Comparison of ENCODE assay signal across 16 mouse cellular contexts in the genomic region with DNA sequence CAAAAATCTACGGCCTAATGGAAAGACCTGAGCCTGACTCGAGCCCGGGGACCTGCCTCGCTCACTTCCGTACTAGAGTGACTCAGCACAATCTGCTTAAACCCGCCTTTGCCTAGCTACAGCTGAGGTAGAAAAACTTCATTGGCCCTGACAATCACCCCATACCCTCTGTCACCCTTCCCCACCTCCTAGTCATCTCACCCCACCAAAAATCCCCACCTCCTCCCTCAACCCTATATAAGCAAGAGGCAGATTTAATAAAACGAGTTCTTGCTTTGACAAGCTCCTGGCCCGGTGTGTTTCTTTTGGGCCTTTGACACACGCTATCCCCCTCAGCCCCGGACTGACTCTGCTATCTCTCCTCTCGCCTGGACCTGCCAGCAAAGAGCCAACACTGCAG. TPM values are rescaled to one million over a fixed set of nuclear protein-coding genes. Genes with fewer than 3 reads are reported as not detected.
DNase-seq lines count a peak whose midpoint lies in the region; ATAC-seq and TF ChIP-seq lines count a peak whose summit lies in the region.
"Had no signal": no experiment of that assay in that cellular context is flagged by ENCODE, and none has a peak within 500 bp of the region (broad histone marks: within the 10 kb centered on the region; RNA-seq: fewer than 3 reads in every experiment).

No protein-coding gene starts in this region.

- H3K4me3 ChIP-seq in heart, embryonic 10.5 days, result no peak overlapping the region
- H3K4me3 ChIP-seq in layer of hippocampus, adult 2 months, result no peak overlapping the region
- H3K4me3 ChIP-seq in ES-E14 (ENCODE audit: insufficient read depth in 1 of 2, low read depth in 1 of 2, low read length in 2 of 2, poor library complexity in 1 of 2, severe bottlenecking in 1 of 2), result no peak overlapping the region
- no peak overlapping the region for H3K4me3 ChIP-seq in intestine, embryonic 16.5 days (ENCODE audit: low read length)
- H3K4me3 ChIP-seq: embryonic facial prominence, embryonic 10.5 days; liver, embryonic 13.5 days had no signal

- no peaks in the 10 kb centered on the region for H3K36me3 ChIP-seq in heart, embryonic 10.5 days
- no peaks in the 10 kb centered on the region for H3K36me3 ChIP-seq in ES-E14 (ENCODE audit: control insufficient read depth, insufficient read depth, low read length, poor library complexity, severe bottlenecking)
- H3K36me3 ChIP-seq in intestine, embryonic 16.5 days (ENCODE audit: control insufficient read depth, insufficient read depth, low read length), result no peaks in the 10 kb centered on the region
- H3K36me3 ChIP-seq: embryonic facial prominence, embryonic 10.5 days; liver, embryonic 13.5 days had no signal

- TF ChIP-seq CTCF in layer of hippocampus, adult 2 months (conservative IDR thresholded peaks at IDR 0.05), result no peak

- in situ Hi-C loops in ES-E14 (cut with MboI; ENCODE audit: low sequenced_read_pairs in 2 of 2, unreplicated experiment in 2 of 2), result no loop called here

- H3K27me3 ChIP-seq in heart, embryonic 10.5 days (ENCODE audit: insufficient read depth, poor library complexity, severe bottlenecking), result no peaks in the 10 kb centered on the region
- H3K27me3 ChIP-seq in intestine, embryonic 16.5 days (replicated peaks; ENCODE audit: control insufficient read depth, insufficient read depth, low read length), result no peaks in the 10 kb centered on the region
- H3K27me3 ChIP-seq: liver, embryonic 13.5 days had no signal

- no peak overlapping the region for H3K4me2 ChIP-seq in intestine, embryonic 16.5 days (ENCODE audit: low read depth, low read length)
- H3K4me2 ChIP-seq: liver, embryonic 13.5 days had no signal

- 51% methylated on average over 11 of the region's 11 CpGs for WGBS in heart, embryonic 10.5 days
- 68% methylated on average over 11 of the region's 11 CpGs for WGBS in intestine, embryonic 16.5 days

- peak; percentile 42 for ATAC-seq in granulocyte monocyte progenitor cell, adult 5-6 weeks (replicated peaks; ENCODE audit: poor library complexity, severe bottlenecking)
- no peak for ATAC-seq in intestine, embryonic 16.5 days
- ATAC-seq: inflammation-experienced regulatory T-cells, adult 6 months; lung, postnatal 0 days had no signal

- no peak for DNase-seq in heart, embryonic 10.5 days (ENCODE audit: low spot score)
- no peak for DNase-seq in heart, postnatal 36 days
- no peak for DNase-seq in layer of hippocampus, adult 2 months (ENCODE audit: low spot score in 2 of 2)
- DNase-seq in layer of hippocampus, adult 18-20 months (ENCODE audit: low spot score in 2 of 2), result no peak
- DNase-seq in ES-E14 (ENCODE audit: low read depth, low spot score), result no peak
- DNase-seq in right cerebral cortex, adult 2 months (ENCODE audit: low spot score in 2 of 2), result no peak
- DNase-seq: cerebellum, adult 8-10 months; heart, adult 11 months; kidney, postnatal 10 days; liver, embryonic 13.5 days; right cerebral cortex, adult 18-20 months had no signal

- H3K27ac ChIP-seq in heart, embryonic 10.5 days, result peak overlapping the region; percentile 81
- peak overlapping the region; percentile 65 for H3K27ac ChIP-seq in layer of hippocampus, adult 2 months
- peak overlapping the region; percentile 58 for H3K27ac ChIP-seq in ES-E14 (ENCODE audit: insufficient read depth, low read depth, low read length, poor library complexity, severe bottlenecking)
- H3K27ac ChIP-seq in intestine, embryonic 16.5 days (ENCODE audit: low read length), result no peak overlapping the region
- H3K27ac ChIP-seq: embryonic facial prominence, embryonic 10.5 days; liver, embryonic 13.5 days had no signal

- no peaks in the 10 kb centered on the region for H3K9me3 ChIP-seq in heart, embryonic 10.5 days
- no peaks in the 10 kb centered on the region for H3K9me3 ChIP-seq in ES-E14 (ENCODE audit: control insufficient read depth, insufficient read depth, low read depth, low read length)
- H3K9me3 ChIP-seq in intestine, embryonic 16.5 days (ENCODE audit: control insufficient read depth, low read length), result no peaks in the 10 kb centered on the region
- H3K9me3 ChIP-seq: embryonic facial prominence, embryonic 10.5 days; liver, embryonic 13.5 days had no signal

- peaks cover 54% of the 10 kb centered on the region for H3K4me1 ChIP-seq in heart, embryonic 10.5 days
- H3K4me1 ChIP-seq in ES-E14 (ENCODE audit: control insufficient read depth in 2 of 2, insufficient read depth in 2 of 2, low read length in 2 of 2, poor library complexity in 1 of 2), result peaks cover 1 to 6% of the 10 kb centered on the region in 2 experiments; a peak in 2 of 4 replicates
- H3K4me1 ChIP-seq in intestine, embryonic 16.5 days (ENCODE audit: control insufficient read depth, insufficient read depth, low read length), result peaks cover 14% of the 10 kb centered on the region

- intact Hi-C loops in heart, postnatal 36 days (cut with DNase I), result no loop called here

- no peak overlapping the region for H3K9ac ChIP-seq in ES-E14 (ENCODE audit: insufficient read depth, low read depth, low read length, poor library complexity, severe bottlenecking)
- no peak overlapping the region for H3K9ac ChIP-seq in intestine, embryonic 16.5 days (ENCODE audit: low read depth, low read length)
- H3K9ac ChIP-seq: liver, embryonic 13.5 days had no signal

TF ChIP-seq in ES-E14, 5 proteins besides CTCF, POLR2A, EP300 and RAD21:
- peak; percentile 91 for TF ChIP-seq MAFK (IDR thresholded peaks at IDR 0.05; ENCODE audit: insufficient read depth, low read depth, low read length)
- no peak for TF ChIP-seq HCFC1 (IDR thresholded peaks at IDR 0.05; ENCODE audit: borderline replicate concordance, insufficient read depth, low read length)

RNA-seq across cellular contexts. Expression of gene Tbc1d2, which starts 18.6 kb away (rescaled TPM):
- polyA plus RNA-seq in heart, embryonic 10.5 days (2016; fragmentation: Nextera tagmentation; extraction: Ambion mirVana), result 0.55 and 0.98 TPM in 2 replicates
- 1 to 10 TPM; 1.6 to 1.9 TPM for total RNA-seq in heart, postnatal 36 days (2021)
- 1 to 10 TPM; 2.6 to 3.1 TPM for total RNA-seq in layer of hippocampus, adult 2 months (2021)
- total RNA-seq in layer of hippocampus, adult 18-20 months (2021), result 1 to 10 TPM; 2.7 to 2.9 TPM
- total RNA-seq in ES-E14 (2012; rRNA removed), result 6.6 and 7.0 TPM in 2 replicates
- 5.4 and 8.7 TPM in 2 replicates for total RNA-seq in granulocyte monocyte progenitor cell, adult 5-6 weeks (2014; fragmentation: Nextera tagmentation)
- total RNA-seq in granulocyte monocyte progenitor cell, adult 5-6 weeks (2017), result 4.4 and 6.8 TPM in 2 replicates
- polyA plus RNA-seq in intestine, embryonic 16.5 days (2015; fragmentation: Nextera tagmentation; extraction: Ambion mirVana), result 7.4 and 7.7 TPM in 2 replicates
